Mouse (Mus musculus) spleen, adult 2 months (tissue): ENCODE data around the gene Sptan1.

ENCODE experiments used
- CTCF ChIP-seq: fragments of 200-500 bp; IDR thresholded peaks from 2 replicates; pipeline ENCODE4 v1.5.1; 2011; ENCODE audit warnings: mild to moderate bottlenecking, inconsistent platforms; ENCODE audit not compliant: insufficient read depth, insufficient read length, insufficient replicate concordance; ENCODE audit errors: extremely low read depth
- POLR2A ChIP-seq: fragments of 200-500 bp; IDR thresholded peaks from 2 replicates; pipeline ENCODE4 v1.6.1; 2011; ENCODE audit warnings: low read depth, low read length, inconsistent platforms

- TF ChIP-seq CTCF = no peak
- TF ChIP-seq POLR2A = no peak
Observed at GRCm38 (mm10) chr2:30049831-30050230, 84.5 kb downstream of the Sptan1 start.
